Mouse (Mus musculus) mouse embryonic stem cell (cell line): ENCODE results near the gene Odf2.
"Not testable (repeated sequence)": the region's sequence is repeated elsewhere in the genome, so short reads cannot be mapped to it uniquely, and the experiment has no call there.

Experiments used
- in situ Hi-C, 2 experiments: fragments of 300-500 bp; cut with MboI; formaldehyde crosslinking; loops; 1 replicate in 1 of 2; 3 replicates in 1 of 2; pipeline ENCODE4 v1.14.3; 2019 to 2020; ENCODE audit warnings: low sequenced_read_pairs in 2 of 2, low pct_unique_long_range_greater_than_20kb in 1 of 2, mixed read lengths in 1 of 2; ENCODE audit not compliant: unreplicated experiment in 1 of 2

Gene Odf2

DNA sequence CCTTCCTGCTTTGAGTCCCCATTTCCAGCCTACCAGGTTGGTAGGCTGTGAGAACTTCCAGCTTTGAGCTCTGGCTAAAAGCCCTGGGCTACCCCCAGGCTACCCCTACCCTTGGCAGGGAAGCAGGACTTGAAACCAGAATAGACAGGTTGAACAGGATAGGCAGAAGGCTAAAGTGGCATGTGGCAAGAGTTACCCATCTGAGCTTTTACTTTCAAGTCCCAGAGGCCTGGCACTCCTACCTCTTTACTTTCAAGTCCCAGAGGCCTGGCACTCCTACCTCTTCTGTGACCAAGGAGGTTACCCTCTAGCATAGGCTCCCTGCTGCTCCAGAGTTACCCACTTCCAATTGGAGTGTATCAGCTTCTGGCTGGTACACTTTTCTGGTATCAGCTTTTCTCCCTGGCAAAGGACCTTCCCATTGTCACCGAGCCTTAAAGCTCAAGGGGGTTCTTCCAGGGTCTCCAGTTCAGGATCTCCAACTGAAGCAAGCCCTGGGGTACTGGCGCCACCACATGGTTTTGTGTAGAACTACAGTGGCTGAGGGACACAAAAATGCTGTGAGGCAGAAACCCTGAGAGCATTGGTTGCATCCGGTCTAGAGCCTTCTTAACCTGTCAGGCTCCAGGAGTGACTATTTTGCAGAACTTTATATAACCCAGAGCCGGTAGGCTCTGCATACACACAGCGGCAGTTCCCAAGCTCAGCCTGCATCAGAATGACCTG is 30.1 kb upstream of the Odf2 start:
- in situ Hi-C loops = loop anchor here in 1 of 2 experiments (5.0 kb wide), 1 partner anchor 42 kb away; no protein-coding TSS in a partner anchor

- in situ Hi-C loops = loop anchor here in 1 of 2 experiments (10.0 kb wide), 1 partner anchor 100 kb away; no protein-coding TSS in a partner anchor
Measured at GRCm38 (mm10) chr2:29865125-29865524, 23.9 kb upstream of the Odf2 start.

DNA sequence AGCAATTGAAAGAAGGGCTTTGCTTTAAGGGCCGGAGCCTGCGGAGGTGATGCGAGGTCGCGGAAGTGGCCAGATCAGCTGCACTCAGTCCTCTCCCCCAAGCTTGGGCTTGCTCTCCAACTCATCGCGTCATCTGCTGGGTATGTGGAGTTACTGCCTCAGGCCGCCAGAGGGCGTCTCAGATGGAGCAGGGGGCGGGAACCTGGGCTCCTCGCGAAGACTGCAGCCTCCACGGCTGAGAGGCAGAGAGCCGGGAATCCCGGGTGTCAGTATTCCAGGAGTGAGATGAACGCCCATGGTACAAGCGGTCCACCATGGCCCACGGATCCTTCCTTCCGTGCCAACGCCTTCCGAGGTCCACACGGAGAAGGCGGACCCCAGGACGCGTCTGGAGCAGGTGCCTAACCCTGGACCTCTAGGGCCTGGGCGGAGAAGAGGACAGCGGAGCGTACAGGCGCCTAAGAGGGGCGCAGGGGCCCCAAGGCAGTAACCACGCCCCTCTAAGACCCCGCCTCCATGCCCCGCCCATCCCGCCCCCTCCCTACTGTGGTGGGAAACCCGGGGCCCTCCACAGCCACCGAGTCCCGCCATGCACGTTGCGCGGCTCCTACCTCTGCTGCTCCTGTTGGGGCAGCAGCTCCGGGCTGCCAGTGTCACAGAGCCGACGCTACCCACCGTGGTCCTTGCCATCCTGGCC is 19.9 kb upstream of the Odf2 start, which contains the start of gene Cercam:
Cercam (plus strand) TSS at position 216 of the 697 bp plus-strand sequence.
- in situ Hi-C loops = loop anchor here in 1 of 2 experiments (10.0 kb wide), 1 partner anchor 104 kb away; no protein-coding TSS in a partner anchor

DNA sequence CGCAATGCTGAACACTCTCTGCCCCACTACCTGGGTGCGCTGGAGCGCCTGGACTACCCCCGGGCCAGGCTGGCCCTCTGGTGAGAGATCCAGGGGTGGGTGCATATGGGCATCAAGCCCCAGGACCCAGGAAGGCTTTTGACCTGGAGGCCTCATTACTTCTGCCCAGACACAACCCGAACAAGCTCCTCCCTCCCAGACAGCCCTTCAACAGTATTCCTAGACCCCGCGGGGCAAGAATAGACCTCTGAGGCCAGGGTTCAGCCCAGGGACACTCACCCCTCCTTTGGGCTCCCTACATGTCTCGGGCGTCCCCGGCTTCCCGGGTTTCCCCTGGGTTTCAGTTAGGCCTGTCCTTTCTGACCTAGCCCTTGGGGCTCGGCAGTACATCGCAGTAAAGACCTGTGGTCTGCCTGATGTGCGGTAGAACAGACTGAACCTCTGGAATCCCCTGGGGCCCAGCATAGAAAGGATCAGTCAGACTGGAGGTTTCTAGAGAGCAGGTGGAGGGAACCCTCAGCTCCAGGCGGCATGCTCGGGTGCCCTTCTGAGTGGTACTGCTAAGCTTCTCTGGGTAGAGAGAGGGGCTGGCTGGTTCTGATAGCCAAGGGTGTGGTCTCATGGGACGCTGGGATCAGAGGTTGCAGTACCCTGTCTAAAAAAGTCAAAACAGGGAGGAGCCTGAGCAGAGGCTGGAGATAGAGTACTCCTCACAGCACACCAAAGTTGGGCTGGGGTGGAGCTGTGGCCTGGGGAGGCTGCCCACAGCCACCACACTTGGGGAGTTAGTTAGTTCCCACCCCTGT is 19.2 kb upstream of the Odf2 start:
- in situ Hi-C loops = loop anchor here in 1 of 2 experiments (10.0 kb wide), 1 partner anchor 105 kb away; no protein-coding TSS in a partner anchor

DNA sequence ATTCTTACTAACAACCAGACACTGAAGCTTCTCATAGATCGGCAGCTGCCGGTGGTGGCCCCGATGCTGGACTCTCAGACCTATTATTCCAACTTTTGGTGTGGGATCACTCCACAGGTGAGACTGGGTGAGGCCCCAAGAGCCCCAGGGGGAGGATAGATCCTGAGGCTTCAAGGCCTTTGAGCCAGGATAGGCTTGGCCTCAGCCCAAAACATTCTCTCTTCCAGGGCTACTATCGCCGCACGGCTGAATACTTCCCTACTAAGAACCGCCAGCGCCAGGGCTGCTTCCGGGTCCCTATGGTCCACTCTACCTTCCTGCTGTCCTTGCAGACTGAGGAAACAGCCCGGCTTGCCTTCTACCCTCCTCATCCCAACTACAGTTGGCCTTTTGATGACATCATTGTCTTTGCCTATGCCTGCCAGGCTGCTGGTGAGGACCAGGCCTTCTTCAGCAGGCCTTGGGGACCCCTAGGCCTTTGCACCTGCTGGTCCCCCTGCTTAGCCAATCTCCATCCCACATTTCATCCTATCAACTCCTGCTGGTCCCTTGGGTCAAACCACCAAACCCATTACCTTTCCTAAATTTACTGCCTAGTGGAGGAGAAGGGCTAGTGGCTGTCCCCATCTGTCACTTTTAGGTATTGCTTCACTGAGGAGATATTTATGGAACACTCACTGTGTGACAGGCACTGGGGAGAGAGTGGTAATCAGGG is 16.3 kb upstream of the Odf2 start:
- in situ Hi-C loops = no loop called here

DNA sequence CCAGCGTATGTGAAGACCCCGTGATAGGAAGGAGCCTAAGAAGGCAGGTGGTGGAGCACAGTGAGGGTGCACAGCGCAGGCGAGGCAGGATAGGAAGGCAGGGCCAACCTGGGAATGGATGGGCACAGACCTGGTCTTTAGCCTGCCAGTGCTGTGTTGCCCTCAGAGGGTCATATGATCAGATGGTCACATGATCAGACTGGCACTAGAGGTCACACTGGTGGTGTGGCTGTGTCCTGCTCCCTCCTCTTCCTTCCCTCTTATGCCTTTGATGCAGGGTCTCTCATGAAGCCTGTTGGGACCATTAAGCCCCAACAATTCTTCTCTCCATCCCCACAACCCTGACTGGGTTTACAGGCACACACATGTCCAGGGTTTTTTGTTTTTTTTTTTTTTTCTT is 15.2 kb upstream of the Odf2 start:
- in situ Hi-C loops = no loop called here

- in situ Hi-C loops = no loop called here
Measured at GRCm38 (mm10) chr2:29878061-29878460, 11.0 kb upstream of the Odf2 start.

DNA sequence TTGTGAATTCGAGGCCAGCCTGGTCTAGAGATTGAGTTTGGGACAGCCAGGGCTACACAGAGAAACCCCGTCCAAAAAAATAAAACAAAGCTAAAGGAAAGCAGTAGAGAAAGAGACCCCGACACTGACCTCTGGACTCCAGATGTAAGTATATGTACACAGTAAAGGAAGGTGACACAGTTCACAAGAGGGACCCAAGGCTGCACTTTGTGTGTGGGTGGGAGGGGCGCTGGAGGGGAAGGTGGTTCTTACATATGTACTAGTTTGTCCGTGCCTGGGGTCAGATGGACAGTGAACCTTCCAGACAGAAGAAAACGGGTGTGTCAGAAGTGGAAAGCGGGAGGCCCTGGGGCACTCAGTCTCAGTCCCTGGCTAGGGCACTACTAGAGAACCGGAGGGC is 9.8 kb upstream of the Odf2 start:
- in situ Hi-C loops = no loop called here

DNA sequence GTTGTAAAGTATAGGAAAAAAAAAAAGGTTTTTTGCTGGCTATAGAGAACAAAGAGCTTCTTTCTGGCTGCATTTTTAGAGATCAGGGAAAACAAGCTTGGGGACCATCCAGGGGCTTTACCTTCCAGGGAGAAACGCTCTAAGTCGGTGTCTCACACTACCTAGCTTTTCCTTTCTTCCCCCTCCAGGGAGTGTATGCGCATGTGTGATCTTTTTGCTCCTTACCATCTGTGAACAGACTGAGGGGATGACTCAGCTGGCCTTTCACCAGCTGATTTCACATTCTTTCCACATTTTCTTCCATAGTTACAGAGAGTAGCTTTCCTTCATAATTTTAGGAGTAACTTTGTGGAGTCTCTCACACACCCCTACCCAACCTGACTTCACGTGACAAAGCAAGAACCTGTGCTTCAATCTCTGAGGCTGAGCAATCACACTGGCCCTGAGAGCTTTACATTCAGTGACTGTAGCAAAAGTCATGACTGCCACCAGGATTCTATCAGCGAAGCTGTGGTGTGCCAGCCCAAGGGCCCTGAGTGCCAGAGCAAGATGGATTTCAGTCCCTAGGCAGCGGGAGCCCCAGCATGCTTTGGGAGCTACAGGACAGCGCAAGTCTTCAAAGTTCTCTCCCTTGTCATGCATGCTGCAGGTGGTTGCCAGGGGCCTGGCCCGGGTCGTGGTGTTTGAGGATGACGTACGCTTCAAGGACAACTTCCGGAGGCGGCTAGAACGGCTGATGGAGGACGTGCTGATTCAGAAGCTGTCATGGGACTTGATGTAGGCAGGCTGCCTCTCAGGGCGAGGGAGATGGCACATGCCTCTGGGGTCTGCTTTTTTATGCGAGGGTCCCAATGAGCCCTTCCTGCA is 8.8 kb upstream of the Odf2 start:
- in situ Hi-C loops = no loop called here

- in situ Hi-C loops = not testable (repeated sequence)
Measured at GRCm38 (mm10) chr2:29886659-29887292, 2.2 kb upstream of the Odf2 start.

- in situ Hi-C loops = loop anchor here in 1 of 2 experiments (10.0 kb wide), 1 partner anchor 415 kb away; no protein-coding TSS in a partner anchor
Measured at GRCm38 (mm10) chr2:29889991-29890833, 1.2 kb downstream of the Odf2 start.

GRCm38 (mm10) chr2:29891773-29892172 is 2.8 kb downstream of the Odf2 start:
- in situ Hi-C loops = loop anchor here in 1 of 2 experiments (10.0 kb wide), 1 partner anchor 413 kb away; no protein-coding TSS in a partner anchor

DNA sequence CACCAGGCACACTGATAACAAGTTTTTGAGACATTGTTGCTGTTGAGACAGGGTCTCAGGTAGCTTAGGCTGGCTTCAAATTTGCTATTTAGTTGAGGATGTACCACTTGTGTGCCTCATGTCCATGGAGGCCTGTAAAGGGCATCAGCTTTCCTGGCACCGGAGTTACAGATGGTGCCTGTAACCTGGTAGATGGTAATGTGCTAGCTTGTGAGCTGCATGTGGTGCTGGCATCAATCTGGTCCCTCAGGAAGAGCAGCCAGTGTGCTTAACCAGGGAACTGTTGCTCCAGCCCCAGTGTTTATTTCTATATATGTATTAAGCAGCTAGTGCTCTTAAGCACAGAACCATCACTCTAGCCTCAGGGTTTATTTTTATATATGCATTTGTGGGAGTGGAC is 7.0 kb downstream of the Odf2 start:
- in situ Hi-C loops = loop anchor here in 1 of 2 experiments (10.0 kb wide), 1 partner anchor 409 kb away; no protein-coding TSS in a partner anchor

- in situ Hi-C loops = loop anchor here in 1 of 2 experiments (10.0 kb wide), 1 partner anchor 407 kb away; no protein-coding TSS in a partner anchor
Measured at GRCm38 (mm10) chr2:29897366-29897765, 8.3 kb downstream of the Odf2 start.

DNA sequence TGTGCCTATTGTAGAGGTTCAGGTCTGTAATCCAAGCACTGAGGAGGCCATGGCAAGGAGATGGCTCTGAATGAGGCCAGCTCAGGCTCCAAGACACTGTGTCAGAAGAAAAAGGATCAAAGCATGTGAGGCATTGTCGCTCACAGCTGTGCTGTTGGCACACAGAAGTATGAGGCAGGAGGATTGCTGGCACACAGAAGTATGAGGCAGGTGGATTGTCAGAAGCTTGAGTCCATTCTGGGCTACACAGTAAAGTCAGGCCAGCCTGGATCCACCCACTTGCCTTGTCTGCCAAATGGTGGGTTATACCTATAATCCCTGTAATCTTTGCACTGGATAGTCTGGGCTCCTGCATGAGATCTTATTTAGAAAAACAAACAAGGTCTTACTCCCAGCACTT is 9.1 kb downstream of the Odf2 start:
- in situ Hi-C loops = loop anchor here in 1 of 2 experiments (10.0 kb wide), 1 partner anchor 407 kb away; no protein-coding TSS in a partner anchor

- in situ Hi-C loops = loop anchor here in 1 of 2 experiments (25.0 kb wide), 2 partner anchors 110 to 740 kb away; no protein-coding TSS in a partner anchor
Measured at GRCm38 (mm10) chr2:29902194-29902593, 13.2 kb downstream of the Odf2 start.
